Mouse (Mus musculus) testis, adult 2 months (tissue): ENCODE results near the gene Igfbp2. TPM values are rescaled to one million over a fixed set of nuclear protein-coding genes. Genes with fewer than 3 reads are reported as not detected.

Source experiments
- H3K27ac ChIP-seq: fragments of 200-500 bp; 2 replicates; pipeline ENCODE4 v1.5.1; 2012; ENCODE audit warnings: low read depth, low read length; ENCODE audit not compliant: control insufficient read depth, insufficient read depth
- H3K27me3 ChIP-seq: fragments of 200-500 bp; 2 replicates; pipeline ENCODE4 v1.6.1; 2012; ENCODE audit warnings: mild to moderate bottlenecking, low read length, moderate library complexity; ENCODE audit not compliant: control insufficient read depth, insufficient read depth
- H3K36me3 ChIP-seq: fragments of 200-500 bp; 2 replicates; pipeline ENCODE4 v1.6.1; 2012; ENCODE audit warnings: mild to moderate bottlenecking, low read length; ENCODE audit not compliant: control insufficient read depth, insufficient read depth
- H3K4me1 ChIP-seq: fragments of 200-500 bp; 2 replicates; pipeline ENCODE4 v1.6.1; 2012; ENCODE audit warnings: low read length; ENCODE audit not compliant: control insufficient read depth, insufficient read depth
- H3K4me3 ChIP-seq: fragments of 200-500 bp; 2 replicates; pipeline ENCODE4 v1.5.1; 2012; ENCODE audit warnings: low read depth, mild to moderate bottlenecking, low read length, moderate library complexity, mixed read lengths; ENCODE audit not compliant: control insufficient read depth
- CTCF ChIP-seq: fragments of 200-500 bp; IDR thresholded peaks from 2 replicates; pipeline ENCODE4 v1.5.1; 2012; ENCODE audit warnings: low read depth, mild to moderate bottlenecking, inconsistent platforms, low read length, moderate library complexity; ENCODE audit not compliant: control insufficient read depth, insufficient read depth, insufficient replicate concordance
- POLR2A ChIP-seq: fragments of 200-500 bp; IDR thresholded peaks from 2 replicates; pipeline ENCODE4 v1.6.1; 2012; ENCODE audit warnings: low read depth, mild to moderate bottlenecking, inconsistent platforms, low read length, moderate library complexity; ENCODE audit not compliant: control insufficient read depth
- polyA plus RNA-seq: library from polyadenylated mRNA; depleted of rRNA; stranded (reverse); fragments of >200 nt; gene quantifications from 2 replicates; pipeline ENCODE4 v1.2.3, GENCODE M21; 2012

The Igfbp2 gene
- polyA plus RNA-seq, 1 experiment: 20.2 TPM

DNA sequence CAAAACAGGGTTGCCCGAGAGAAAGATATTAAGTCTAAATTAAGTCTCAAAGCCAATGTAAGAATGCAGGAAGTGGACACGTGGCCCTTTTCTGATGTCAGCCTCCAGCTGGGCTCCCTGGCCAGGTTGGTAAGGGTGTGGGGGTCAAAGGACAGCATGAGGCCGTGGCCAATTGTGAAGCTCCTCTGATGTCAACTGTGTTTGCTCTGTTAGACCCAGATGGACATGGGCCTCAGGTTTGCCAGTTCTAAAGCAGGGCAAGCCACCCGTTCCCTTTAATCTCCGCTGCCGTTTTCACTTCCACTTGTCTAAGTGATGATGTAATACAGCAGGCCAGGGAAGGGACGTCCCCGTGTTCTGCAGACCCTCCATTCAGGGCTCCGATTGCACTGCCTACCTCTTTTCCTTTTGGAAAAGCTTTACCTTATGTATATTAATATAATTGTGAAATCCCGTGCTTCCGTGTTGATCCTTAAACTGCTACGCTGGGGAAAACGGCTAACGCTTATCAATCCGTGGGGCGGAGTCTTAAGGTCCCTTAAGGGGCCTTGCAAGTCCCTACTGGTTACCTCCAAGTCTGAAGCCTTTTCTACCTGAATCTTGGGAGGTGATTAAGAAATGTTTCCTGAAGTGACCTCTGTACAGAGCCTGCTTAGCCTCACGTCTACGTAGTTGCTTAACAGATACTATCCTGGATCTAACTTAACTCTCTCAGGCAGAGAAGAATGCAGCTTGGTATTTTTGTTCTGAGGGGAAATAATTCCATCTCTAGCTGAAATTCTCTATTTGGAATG is 18.6 kb downstream of the Igfbp2 start:
- Histone ChIP-seq H3K27ac (no peak overlapping the region), H3K4me1 (no peaks in the 10 kb centered on the region), H3K4me3 (no peak overlapping the region), H3K27me3 (no peaks in the 10 kb centered on the region), H3K36me3 (no peaks in the 10 kb centered on the region)
- TF ChIP-seq CTCF: no peak
- no peak for TF ChIP-seq POLR2A

DNA sequence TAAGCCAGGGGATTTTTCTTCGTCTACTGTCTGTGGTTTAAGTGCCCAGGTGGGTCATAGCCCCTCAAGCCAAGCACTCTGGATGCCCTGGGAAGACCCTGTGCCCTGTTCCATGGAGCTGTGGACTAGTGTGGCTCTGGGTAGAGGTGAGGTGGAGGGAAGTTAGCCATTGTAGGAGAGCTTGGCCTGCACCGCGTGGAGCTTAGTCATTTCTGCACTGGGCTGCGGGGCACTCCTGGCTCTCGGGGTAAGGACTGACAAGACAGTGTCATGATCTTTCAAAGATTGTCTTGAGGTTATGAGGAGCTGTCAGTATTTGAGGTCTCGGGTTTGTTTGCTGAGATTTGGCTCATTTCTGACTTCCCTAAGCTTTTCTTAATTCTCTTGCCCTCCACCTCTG is 20.4 kb downstream of the Igfbp2 start:
- H3K27me3 ChIP-seq: no peaks in the 10 kb centered on the region
- no peaks in the 10 kb centered on the region for H3K36me3 ChIP-seq
- TF ChIP-seq POLR2A (no peak), CTCF (no peak)
- no peak overlapping the region for H3K27ac ChIP-seq
- no peaks in the 10 kb centered on the region for H3K4me1 ChIP-seq
- no peak overlapping the region for H3K4me3 ChIP-seq

DNA sequence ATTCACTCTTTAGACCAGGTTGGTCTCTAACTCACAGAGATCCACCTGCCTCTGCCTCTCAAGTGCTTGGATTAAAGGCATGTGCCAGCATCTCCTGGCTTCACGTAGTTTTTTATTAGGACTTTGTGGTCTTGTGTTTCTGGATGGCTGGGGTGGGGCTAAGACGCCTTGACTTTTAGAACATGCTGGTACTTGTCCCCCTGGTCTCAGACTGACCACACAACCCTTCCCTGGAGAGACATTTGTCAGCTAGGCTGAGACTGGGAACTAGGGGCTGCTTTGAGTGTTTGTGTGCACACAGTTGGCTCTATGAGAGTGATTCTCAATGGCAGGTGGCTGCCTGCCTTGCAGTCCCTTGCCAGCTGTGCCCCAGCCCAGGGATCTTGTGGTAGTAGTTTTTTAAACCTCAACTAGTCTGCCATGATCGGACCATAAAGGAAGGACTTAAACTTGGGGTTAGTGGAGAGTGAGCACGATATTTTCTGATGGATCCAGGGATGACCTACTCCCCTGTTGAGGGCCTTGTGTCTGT is 23.6 kb downstream of the Igfbp2 start:
- Histone ChIP-seq H3K27me3 (no peaks in the 10 kb centered on the region), H3K36me3 (no peaks in the 10 kb centered on the region), H3K4me1 (no peaks in the 10 kb centered on the region), H3K27ac (no peak overlapping the region), H3K4me3 (no peak overlapping the region)
- TF ChIP-seq CTCF (no peak), POLR2A (no peak)

DNA sequence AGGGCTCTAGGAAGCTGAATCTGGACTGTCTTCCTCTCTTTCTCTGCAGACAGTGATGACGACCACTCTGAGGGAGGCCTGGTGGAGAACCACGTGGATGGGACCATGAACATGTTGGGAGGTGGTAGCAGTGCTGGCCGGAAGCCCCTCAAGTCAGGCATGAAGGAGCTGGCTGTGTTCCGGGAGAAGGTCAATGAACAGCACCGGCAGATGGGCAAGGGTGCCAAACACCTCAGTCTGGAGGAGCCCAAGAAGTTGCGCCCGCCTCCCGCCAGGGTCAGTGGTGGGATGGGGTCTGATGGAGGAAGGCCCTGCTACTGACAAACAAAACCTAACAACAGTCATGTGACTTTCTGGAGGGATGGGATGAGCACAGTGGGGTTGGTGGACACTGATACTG is 24.7 kb downstream of the Igfbp2 start:
- H3K27me3 ChIP-seq: no peaks in the 10 kb centered on the region
- no peak overlapping the region for H3K4me3 ChIP-seq
- H3K27ac ChIP-seq: no peak overlapping the region
- no peak for TF ChIP-seq POLR2A
- TF ChIP-seq CTCF: no peak
- no peaks in the 10 kb centered on the region for H3K36me3 ChIP-seq
- H3K4me1 ChIP-seq: no peaks in the 10 kb centered on the region

DNA sequence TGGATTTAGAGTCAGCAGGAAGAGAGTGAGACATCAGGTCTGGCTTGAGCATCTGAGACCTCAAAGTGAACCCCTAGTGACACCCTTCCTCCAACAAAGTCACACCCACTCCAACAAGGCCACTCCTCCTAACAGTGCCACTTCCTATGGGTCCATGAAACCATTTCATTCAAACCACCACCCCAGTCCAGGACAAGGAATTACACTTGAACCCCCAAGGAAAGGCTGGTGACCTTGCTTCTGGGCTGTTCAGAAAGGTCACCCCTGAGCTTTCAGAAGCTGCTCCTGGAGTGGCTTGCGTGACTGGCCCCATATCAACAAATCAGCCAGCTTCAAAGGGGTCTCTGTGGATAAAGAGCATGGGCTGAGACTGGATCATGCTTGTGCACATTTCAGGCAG is 29.5 kb downstream of the Igfbp2 start:
- H3K27me3 ChIP-seq: no peaks in the 10 kb centered on the region
- TF ChIP-seq CTCF (no peak), POLR2A (no peak)
- no peaks in the 10 kb centered on the region for H3K36me3 ChIP-seq
- no peak overlapping the region for H3K27ac ChIP-seq
- H3K4me3 ChIP-seq: no peak overlapping the region
- peaks cover 17% of the 10 kb centered on the region for H3K4me1 ChIP-seq

DNA sequence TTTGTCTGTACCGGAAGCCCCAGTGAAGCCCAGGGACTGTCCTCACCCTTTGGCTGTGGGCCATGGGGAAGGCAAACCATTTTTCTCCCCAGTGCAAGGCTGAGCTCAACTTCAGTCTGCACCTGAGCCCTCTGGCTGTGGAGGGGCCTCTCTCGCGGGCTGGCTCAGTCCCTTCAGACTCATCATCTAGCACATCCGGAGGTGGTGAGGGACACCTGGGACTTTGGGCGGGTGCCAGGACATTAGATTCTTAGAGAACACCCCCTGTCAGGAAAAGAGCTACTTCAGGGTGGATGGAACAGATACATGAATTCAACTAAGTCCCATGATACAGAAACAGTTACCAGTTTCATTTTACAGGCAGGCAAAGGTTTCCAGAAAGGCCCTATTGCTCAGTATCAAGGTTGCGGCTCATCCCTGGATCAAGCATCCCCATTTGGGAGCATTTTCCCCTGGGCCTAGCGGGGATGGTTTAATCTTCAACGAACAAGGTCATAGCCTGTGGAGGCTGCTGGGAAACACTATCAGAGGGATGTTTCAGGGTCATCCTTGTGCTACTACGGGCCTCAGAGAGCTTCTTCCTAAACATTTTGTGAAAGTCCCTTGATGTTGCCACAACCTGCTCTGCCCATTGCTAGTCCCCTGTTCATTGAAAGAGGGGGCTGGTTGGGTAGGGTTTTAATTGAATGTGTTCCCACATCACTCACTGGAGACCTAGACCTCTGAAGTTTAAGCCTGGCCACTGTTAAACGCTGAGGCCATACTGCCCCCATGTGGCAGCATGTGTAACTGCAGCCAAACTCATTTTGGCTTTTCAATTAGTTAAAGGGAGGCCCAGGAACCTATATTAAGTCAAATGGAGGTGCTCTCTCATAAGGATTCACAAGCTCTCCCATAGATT is 30.3 kb downstream of the Igfbp2 start:
- peaks cover 19% of the 10 kb centered on the region for H3K4me1 ChIP-seq
- H3K4me3 ChIP-seq: no peak overlapping the region
- H3K36me3 ChIP-seq: no peaks in the 10 kb centered on the region
- no peaks in the 10 kb centered on the region for H3K27me3 ChIP-seq
- TF ChIP-seq POLR2A: no peak
- peak; percentile 86; the same call in 1 of the 2 replicates for TF ChIP-seq CTCF
- H3K27ac ChIP-seq: no peak overlapping the region

DNA sequence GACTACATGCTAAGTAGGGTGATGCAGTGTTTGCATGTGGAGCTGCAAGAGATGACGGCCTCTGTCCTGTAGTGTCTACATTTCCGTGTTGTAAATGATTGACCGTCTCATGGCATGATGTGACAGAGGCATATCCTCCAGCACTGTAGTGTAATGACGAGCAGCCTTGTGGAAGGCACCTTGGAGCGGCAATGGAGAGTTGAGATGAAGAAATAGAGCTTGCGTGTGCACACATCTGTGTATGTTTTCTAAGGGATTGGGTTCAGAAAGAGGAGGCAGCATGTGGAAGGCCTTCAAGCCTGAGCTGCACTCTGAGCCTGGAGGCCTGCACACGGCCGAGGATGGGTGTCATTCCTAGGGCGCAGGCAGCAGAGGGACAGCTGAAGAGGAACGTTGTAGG is 31.4 kb downstream of the Igfbp2 start:
- TF ChIP-seq POLR2A (no peak), CTCF (no peak)
- no peaks in the 10 kb centered on the region for H3K27me3 ChIP-seq
- no peak overlapping the region for H3K4me3 ChIP-seq
- peaks cover 19% of the 10 kb centered on the region for H3K4me1 ChIP-seq
- peak overlapping the region; percentile 37 for H3K27ac ChIP-seq
- H3K36me3 ChIP-seq: no peaks in the 10 kb centered on the region
